Comparison of ENCODE assay signal across 13 mouse cellular contexts in genomic region chr6:115730560-115731342, GRCm38 (mm10). TPM values are rescaled to one million over a fixed set of nuclear protein-coding genes. Genes with fewer than 3 reads are reported as not detected.
DNase-seq lines count a peak whose midpoint lies in the region; ATAC-seq and TF ChIP-seq lines count a peak whose summit lies in the region.
"Had no signal": no experiment of that assay in that cellular context is flagged by ENCODE, and none has a peak within 500 bp of the region (broad histone marks: within the 10 kb centered on the region; RNA-seq: fewer than 3 reads in every experiment).

No protein-coding gene starts in this region.

- no peaks in the 10 kb centered on the region for H3K9me3 ChIP-seq in heart, embryonic 15.5 days (replicated peaks)
- H3K9me3 ChIP-seq in lung, embryonic 14.5 days (ENCODE audit: low read depth, low read length): peaks cover 4% of the 10 kb centered on the region
- H3K9me3 ChIP-seq in embryonic facial prominence, embryonic 10.5 days: no peaks in the 10 kb centered on the region
- H3K9me3 ChIP-seq: forebrain, embryonic 15.5 days had no signal

- TF ChIP-seq POLR2A in heart, adult 2 months (IDR thresholded peaks at IDR 0.05; ENCODE audit: insufficient read depth, low read depth, low read length): no peak

- TF ChIP-seq CTCF in heart, adult 2 months (IDR thresholded peaks at IDR 0.05): no peak
- TF ChIP-seq CTCF in lung, embryonic 14.5 days (IDR thresholded peaks at IDR 0.05; ENCODE audit: low read depth): no peak

- DNase-seq in heart, adult 2 months: no peak
- DNase-seq in lung, embryonic 14.5 days: peak; percentile 64
- DNase-seq in lung, postnatal 36 days: no peak
- DNase-seq in embryonic facial prominence, embryonic 10.5 days (ENCODE audit: low spot score): peak; percentile 23
- DNase-seq in lung, postnatal 4 days: peak; percentile 17 to 32
- no peak for DNase-seq in layer of hippocampus, postnatal 14 days (ENCODE audit: low spot score in 2 of 2)
- DNase-seq in thymus, postnatal 36 days: no peak
- DNase-seq: cerebellum, adult 9-11 months; kidney, adult 2 months; right cerebral cortex, postnatal 25 days had no signal

- no peak overlapping the region for H3K9ac ChIP-seq in heart, embryonic 15.5 days
- no peak overlapping the region for H3K9ac ChIP-seq in heart, adult 2 months (ENCODE audit: low read depth, low read length)
- H3K9ac ChIP-seq in lung, embryonic 14.5 days: no peak overlapping the region
- H3K9ac ChIP-seq: forebrain, embryonic 15.5 days had no signal

- H3K79me2 ChIP-seq in heart, adult 2 months (replicated peaks; ENCODE audit: control insufficient read depth, insufficient read depth, low read length): no peaks in the 10 kb centered on the region

- peak overlapping the region; percentile 42 for H3K27ac ChIP-seq in heart, embryonic 15.5 days
- H3K27ac ChIP-seq in heart, adult 2 months: no peak overlapping the region
- H3K27ac ChIP-seq in lung, embryonic 14.5 days (ENCODE audit: low read depth): peak overlapping the region; percentile 47; the same call in 1 of the 2 replicates
- H3K27ac ChIP-seq in embryonic facial prominence, embryonic 10.5 days (replicated peaks): peak overlapping the region; percentile 61
- H3K27ac ChIP-seq: forebrain, embryonic 15.5 days had no signal

- no peaks in the 10 kb centered on the region for H3K27me3 ChIP-seq in heart, embryonic 15.5 days
- H3K27me3 ChIP-seq in heart, adult 2 months (ENCODE audit: control insufficient read depth, insufficient read depth, low read length): no peaks in the 10 kb centered on the region
- H3K27me3 ChIP-seq in lung, embryonic 14.5 days (ENCODE audit: insufficient read depth, low read length): no peaks in the 10 kb centered on the region
- H3K27me3 ChIP-seq in embryonic facial prominence, embryonic 10.5 days (replicated peaks; ENCODE audit: low read depth, poor library complexity, severe bottlenecking): no peaks in the 10 kb centered on the region
- H3K27me3 ChIP-seq: forebrain, embryonic 15.5 days had no signal

- no peak for TF ChIP-seq EP300 in heart, adult 2 months (IDR thresholded peaks at IDR 0.05; ENCODE audit: insufficient read depth, low read depth, low read length)

- WGBS in heart, embryonic 15.5 days: 53% methylated on average over 20 of the region's 20 CpGs
- 52% methylated on average over 20 of the region's 20 CpGs for WGBS in heart, adult 2 months
- 42% methylated on average over 20 of the region's 20 CpGs for WGBS in lung, embryonic 14.5 days
- WGBS in embryonic facial prominence, embryonic 10.5 days: 60% methylated on average over 20 of the region's 20 CpGs

- H3K4me2 ChIP-seq in heart, embryonic 15.5 days: peak overlapping the region; percentile 23; the same call in 1 of the 2 replicates
- H3K4me2 ChIP-seq in lung, embryonic 14.5 days: peak overlapping the region; percentile 32
- H3K4me2 ChIP-seq: forebrain, embryonic 15.5 days; liver, embryonic 11.5 days had no signal

- intact Hi-C loops in heart, adult 2 months (cut with DNase I): no loop called here

- no peak overlapping the region for H3K4me3 ChIP-seq in heart, embryonic 15.5 days
- H3K4me3 ChIP-seq in heart, adult 2 months: no peak overlapping the region
- no peak overlapping the region for H3K4me3 ChIP-seq in lung, embryonic 14.5 days (ENCODE audit: low read depth, low read length)
- no peak overlapping the region for H3K4me3 ChIP-seq in embryonic facial prominence, embryonic 10.5 days
- H3K4me3 ChIP-seq: forebrain, embryonic 15.5 days had no signal

- no peaks in the 10 kb centered on the region for H3K36me3 ChIP-seq in heart, embryonic 15.5 days
- no peaks in the 10 kb centered on the region for H3K36me3 ChIP-seq in heart, adult 2 months (ENCODE audit: control insufficient read depth, insufficient read depth, low read length)
- H3K36me3 ChIP-seq in lung, embryonic 14.5 days (ENCODE audit: insufficient read depth): no peaks in the 10 kb centered on the region
- H3K36me3 ChIP-seq in embryonic facial prominence, embryonic 10.5 days (replicated peaks): no peaks in the 10 kb centered on the region
- H3K36me3 ChIP-seq: forebrain, embryonic 15.5 days had no signal

- no peak for ATAC-seq in heart, embryonic 15.5 days (replicated peaks; ENCODE audit: insufficient number of reproducible peaks, insufficient read depth, low FRiP score, low read depth)
- peak; percentile 56 for ATAC-seq in lung, embryonic 14.5 days (ENCODE audit: insufficient read depth)
- ATAC-seq: forebrain, embryonic 15.5 days had no signal

- H3K4me1 ChIP-seq in heart, embryonic 15.5 days (replicated peaks): peaks cover 8% of the 10 kb centered on the region
- no peaks in the 10 kb centered on the region for H3K4me1 ChIP-seq in heart, adult 2 months (ENCODE audit: control insufficient read depth, insufficient read depth, low read length)
- H3K4me1 ChIP-seq in lung, embryonic 14.5 days (ENCODE audit: insufficient read depth): peaks cover 4% of the 10 kb centered on the region
- H3K4me1 ChIP-seq in embryonic facial prominence, embryonic 10.5 days: peaks cover 13% of the 10 kb centered on the region
- H3K4me1 ChIP-seq: forebrain, embryonic 15.5 days had no signal

RNA-seq across cellular contexts. Expression of gene Tmem40, which starts 31.5 kb away (rescaled TPM):
- 1.3 and 1.7 TPM in 2 replicates for polyA plus RNA-seq in heart, embryonic 15.5 days (2015; fragmentation: Nextera tagmentation; extraction: Ambion mirVana)
- 1 to 10 TPM in 1 of 2 experiments, not detected in 1; 2.4 TPM for total RNA-seq in heart, adult 2 months (2021)
- 0.47 and 0.92 TPM in 2 replicates for polyA plus RNA-seq in heart, adult 2 months (2012; rRNA removed)
- 2.2 and 2.4 TPM in 2 replicates for polyA plus RNA-seq in lung, embryonic 14.5 days (2014; fragmentation: Nextera tagmentation; extraction: Ambion mirVana)
- 1.1 and 1.6 TPM in 2 replicates for polyA plus RNA-seq in embryonic facial prominence, embryonic 10.5 days (2016; fragmentation: Nextera tagmentation; extraction: Ambion mirVana)
- total RNA-seq in layer of hippocampus, postnatal 14 days (2021): 1 to 10 TPM in 1 of 2 experiments, under 1 TPM in 1; 0.88 to 1.2 TPM

RNA-seq across cellular contexts. Expression of gene Cand2, which starts 43.6 kb away (rescaled TPM):
- 40.8 and 48.7 TPM in 2 replicates for polyA plus RNA-seq in heart, embryonic 15.5 days (2015; fragmentation: Nextera tagmentation; extraction: Ambion mirVana)
- total RNA-seq in heart, adult 2 months (2021): 10 to 100 TPM; 69.3 to 77.2 TPM
- polyA plus RNA-seq in heart, adult 2 months (2012; rRNA removed): 59.0 and 68.4 TPM in 2 replicates
- 38.3 and 46.3 TPM in 2 replicates for polyA plus RNA-seq in lung, embryonic 14.5 days (2014; fragmentation: Nextera tagmentation; extraction: Ambion mirVana)
- polyA plus RNA-seq in embryonic facial prominence, embryonic 10.5 days (2016; fragmentation: Nextera tagmentation; extraction: Ambion mirVana): 68.9 and 71.8 TPM in 2 replicates
- 1 to 10 TPM; 4.5 to 5.1 TPM for total RNA-seq in layer of hippocampus, postnatal 14 days (2021)

RNA-seq across cellular contexts. Expression of gene Raf1, which starts 54.3 kb away (rescaled TPM):
- polyA plus RNA-seq in heart, embryonic 15.5 days (2015; fragmentation: Nextera tagmentation; extraction: Ambion mirVana): 90.7 and 97.4 TPM in 2 replicates
- total RNA-seq in heart, adult 2 months (2021): 100 to 1,000 TPM; 103 to 109 TPM
- polyA plus RNA-seq in heart, adult 2 months (2012; rRNA removed): 145 and 186 TPM in 2 replicates
- polyA plus RNA-seq in lung, embryonic 14.5 days (2014; fragmentation: Nextera tagmentation; extraction: Ambion mirVana): 121 and 122 TPM in 2 replicates
- polyA plus RNA-seq in embryonic facial prominence, embryonic 10.5 days (2016; fragmentation: Nextera tagmentation; extraction: Ambion mirVana): 123 and 126 TPM in 2 replicates
- total RNA-seq in layer of hippocampus, postnatal 14 days (2021): 100 to 1,000 TPM; 102 TPM

Comparison
In these comparisons a context has a peak if more than half of its experiments do, and no peak if none do; other contexts are left out.
1. DNase-seq: peak in lung, embryonic 14.5 days (single experiment), embryonic facial prominence, embryonic 10.5 days (single experiment) and lung, postnatal 4 days (2 of 2); none in heart, adult 2 months (0 of 2), lung, postnatal 36 days (single experiment), layer of hippocampus, postnatal 14 days (0 of 2) and thymus, postnatal 36 days (0 of 2).